In genomic region chr6:139908997-139909669, GRCm38 (mm10) we compare ENCODE assay signal across 10 mouse cellular contexts.
DNase-seq lines count a peak whose midpoint lies in the region; ATAC-seq and TF ChIP-seq lines count a peak whose summit lies in the region.
"Had no signal": no experiment of that assay in that cellular context is flagged by ENCODE, and none has a peak within 500 bp of the region (broad histone marks: within the 10 kb centered on the region; RNA-seq: fewer than 3 reads in every experiment).

No protein-coding gene starts in this region.

- TF ChIP-seq CTCF in kidney, adult 2 months (conservative IDR thresholded peaks at IDR 0.05; ENCODE audit: insufficient read depth, insufficient read length, low read depth, low read length), result no peak

- H3K27me3 ChIP-seq in kidney, embryonic 14.5 days (ENCODE audit: control insufficient read depth, insufficient read depth, low read length), result no peaks in the 10 kb centered on the region
- H3K27me3 ChIP-seq in kidney, adult 2 months (replicated peaks; ENCODE audit: control insufficient read depth, insufficient read depth, low read length), result no peaks in the 10 kb centered on the region
- no peaks in the 10 kb centered on the region for H3K27me3 ChIP-seq in limb, embryonic 14.5 days (ENCODE audit: control insufficient read depth, insufficient read depth, low read length)

- no peak for TF ChIP-seq POLR2A in kidney, adult 2 months (IDR thresholded peaks at IDR 0.05; ENCODE audit: low read depth, low read length)
- TF ChIP-seq POLR2A in limb, embryonic 14.5 days (IDR thresholded peaks at IDR 0.05; ENCODE audit: borderline replicate concordance, extremely low read depth, insufficient read depth, insufficient read length), result no peak

- H3K4me2 ChIP-seq in kidney, embryonic 14.5 days (replicated peaks; ENCODE audit: low read depth, low read length), result no peak overlapping the region; the same call in 1 of the 2 replicates
- peak overlapping the region; percentile 28; the same call in 1 of the 2 replicates for H3K4me2 ChIP-seq in limb, embryonic 14.5 days (replicated peaks; ENCODE audit: low read depth, low read length, severe bottlenecking)
- H3K4me2 ChIP-seq: midbrain, embryonic 11.5 days had no signal

- WGBS in kidney, embryonic 14.5 days, result 52% methylated on average over 12 of the region's 12 CpGs
- 50% methylated on average over 12 of the region's 12 CpGs for WGBS in kidney, adult 2 months
- 34% methylated on average over 12 of the region's 12 CpGs for whole genome bisulfite sequencing in limb, embryonic 14.5 days

- H3K9me3 ChIP-seq in kidney, embryonic 14.5 days (ENCODE audit: control insufficient read depth, low read length), result no peaks in the 10 kb centered on the region
- H3K9me3 ChIP-seq in limb, embryonic 14.5 days (ENCODE audit: control insufficient read depth, low read length), result no peaks in the 10 kb centered on the region

- peak; percentile 49; the same call in 1 of the 2 replicates for ATAC-seq in kidney, embryonic 14.5 days (ENCODE audit: low FRiP score, low TSS enrichment)
- ATAC-seq in limb, embryonic 14.5 days (ENCODE audit: low FRiP score, low read depth), result peak; percentile 67

- no peak overlapping the region for H3K27ac ChIP-seq in kidney, embryonic 14.5 days (ENCODE audit: low read depth, low read length)
- no peak overlapping the region; the same call in 1 of the 2 replicates for H3K27ac ChIP-seq in kidney, adult 2 months (ENCODE audit: insufficient read depth, low read depth, low read length)
- H3K27ac ChIP-seq in limb, embryonic 14.5 days (replicated peaks; ENCODE audit: low read depth, low read length), result no peak overlapping the region

- H3K4me1 ChIP-seq in kidney, embryonic 14.5 days (ENCODE audit: control insufficient read depth, insufficient read depth, low read length), result no peaks in the 10 kb centered on the region
- no peaks in the 10 kb centered on the region for H3K4me1 ChIP-seq in kidney, adult 2 months (ENCODE audit: control insufficient read depth, insufficient read depth, low read length)
- peaks cover 5% of the 10 kb centered on the region; the same call in 1 of the 2 replicates for H3K4me1 ChIP-seq in limb, embryonic 14.5 days (ENCODE audit: control insufficient read depth, insufficient read depth, low read length)

- H3K4me3 ChIP-seq in kidney, embryonic 14.5 days (ENCODE audit: low read length), result no peak overlapping the region
- H3K4me3 ChIP-seq in kidney, adult 2 months (ENCODE audit: insufficient read depth, low read depth, low read length), result no peak overlapping the region
- no peak overlapping the region for H3K4me3 ChIP-seq in limb, embryonic 14.5 days (replicated peaks; ENCODE audit: low read length)

- DNase-seq in kidney, adult 2 months, result no peak
- peak; percentile 30 for DNase-seq in embryo, embryonic 11 days
- peak; percentile 14 to 28 for DNase-seq in gastrocnemius, adult 8-10 months (ENCODE audit: low spot score in 2 of 2)
- peak; percentile 66 for DNase-seq in limb, embryonic 14.5 days (ENCODE audit: low spot score)
- DNase-seq in adrenal gland, adult 18-20 months (ENCODE audit: low spot score in 2 of 2), result no peak
- no peak for DNase-seq in cerebellum, adult 9-11 months
- DNase-seq in adrenal gland, adult (ENCODE audit: inconsistent age in 2 of 2, low spot score in 1 of 2), result no peak
- DNase-seq: cerebellum, postnatal 36 days had no signal

- H3K36me3 ChIP-seq in kidney, embryonic 14.5 days (ENCODE audit: control insufficient read depth, insufficient read depth, low read length), result no peaks in the 10 kb centered on the region
- no peaks in the 10 kb centered on the region for H3K36me3 ChIP-seq in kidney, adult 2 months (ENCODE audit: control insufficient read depth, insufficient read depth, low read length)
- no peaks in the 10 kb centered on the region for H3K36me3 ChIP-seq in limb, embryonic 14.5 days (ENCODE audit: control insufficient read depth, insufficient read depth, low read length)

- H3K9ac ChIP-seq in kidney, embryonic 14.5 days (ENCODE audit: low read depth, low read length), result no peak overlapping the region
- H3K9ac ChIP-seq in limb, embryonic 14.5 days (ENCODE audit: low read depth, low read length, severe bottlenecking), result no peak overlapping the region

Comparison
In these comparisons a context has a peak if more than half of its experiments do, and no peak if none do; other contexts are left out.
1. DNase-seq: peak in embryo, embryonic 11 days (single experiment), gastrocnemius, adult 8-10 months (2 of 2) and limb, embryonic 14.5 days (single experiment); none in kidney, adult 2 months (single experiment), adrenal gland, adult 18-20 months (0 of 2), cerebellum, adult 9-11 months (single experiment) and adrenal gland, adult (0 of 2).